Mouse (Mus musculus) thymus, postnatal 0 days (tissue): Measurements from ENCODE around the gene Chst8. TPM values are rescaled to one million over a fixed set of nuclear protein-coding genes. Genes with fewer than 3 reads are reported as not detected.

Experiments
- DNase-seq: peaks from one replicate; pipeline ENCODE4 v3.0.0-alpha.2; 2015; ENCODE audit warnings: low spot score
- polyA plus RNA-seq: library from polyadenylated mRNA; unstranded; fragments of >200 nt; fragmentation: Nextera tagmentation; extraction: Ambion mirVana; gene quantifications from 2 replicates; pipeline ENCODE4 v1.2.1, GENCODE M21; 2015

Chst8 gene
- polyA plus RNA-seq, 1 experiment from 2014 or later: 3.6 TPM

GRCm38 (mm10) chr7:34636661-34637060 lies 175.8 kb downstream of the Chst8 start:
- DNase-seq: no peak

GRCm38 (mm10) chr7:34632966-34633742 lies 179.4 kb downstream of the Chst8 start:
- DNase-seq: no peak

- DNase-seq: peak; percentile 63
Measured at GRCm38 (mm10) chr7:34630211-34631085, 182.1 kb downstream of the Chst8 start.

- no peak for DNase-seq
Measured at GRCm38 (mm10) chr7:34629702-34630210, 182.8 kb downstream of the Chst8 start.

Other genes starting within 250 kb of the Chst8 start
- 5.7 and 8.0 TPM in 2 replicates for gene Kctd15, start 156.0 kb downstream of the Chst8 start, polyA plus RNA-seq
- 79.5 and 82.5 TPM in 2 replicates for gene Pepd, start 99.7 kb upstream of the Chst8 start, polyA plus RNA-seq
- 40.5 and 43.7 TPM in 2 replicates for gene Cebpg, start 243.9 kb upstream of the Chst8 start, polyA plus RNA-seq